Mouse (Mus musculus) layer of hippocampus, adult 18-20 months (tissue): Measurements from ENCODE around the gene Sec24b. TPM values are rescaled to one million over a fixed set of nuclear protein-coding genes. Genes with fewer than 3 reads are reported as not detected.
A peak's percentile ranks its signal among the peaks of the same experiment; 100 is the strongest.

Experiments
- DNase-seq, 2 experiments: peaks; one replicate each; pipeline ENCODE4 v3.0.0; 2022; ENCODE audit warnings: low spot score in 2 of 2
- total RNA-seq, 2 experiments: library from RNA; stranded (reverse); gene quantifications; 2 replicates each; pipeline ENCODE4 v1.2.3; 2021

Gene Sec24b
- total RNA-seq, 2 experiments from 2014 or later = 52.5 to 58.7 TPM

DNA sequence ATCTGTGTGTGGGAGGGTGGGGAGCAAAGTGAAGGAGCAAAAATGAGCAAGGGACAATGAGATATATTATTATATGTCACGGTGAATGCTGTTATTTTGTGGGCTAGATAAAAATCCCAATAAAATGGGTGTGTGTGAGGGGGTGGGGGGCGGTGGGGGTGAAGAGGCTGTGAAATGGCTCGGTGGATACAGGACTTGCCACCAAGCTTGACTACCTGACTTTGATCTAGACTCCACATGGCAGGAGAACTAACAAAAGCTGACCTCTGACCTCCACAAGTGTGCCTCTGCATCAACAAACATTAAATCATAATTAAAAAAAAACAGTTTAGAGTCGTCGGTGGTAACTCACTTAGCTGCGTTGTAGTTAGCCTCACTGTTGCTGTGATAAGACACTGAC, 81.8 kb downstream of the Sec24b start:
- DNase-seq = no peak

DNA sequence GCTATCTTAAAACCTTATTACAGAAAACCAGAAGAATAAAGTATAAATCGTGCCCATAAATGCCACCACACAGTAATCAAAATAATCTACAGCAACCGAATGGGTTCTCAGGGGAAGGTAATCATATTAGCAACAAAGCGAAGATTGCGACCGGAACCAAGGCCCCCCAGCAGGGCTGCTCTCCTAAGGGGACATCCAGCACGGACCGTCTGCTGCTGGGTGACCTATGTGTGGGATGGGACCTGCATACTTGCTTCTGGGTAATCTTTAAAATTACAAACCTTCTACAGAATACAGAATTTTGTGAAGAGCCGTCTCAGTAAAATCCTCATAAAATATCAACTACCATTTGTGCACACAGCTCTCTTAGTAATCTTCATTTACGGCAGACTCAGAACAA, 82.6 kb downstream of the Sec24b start:
- no peak for DNase-seq

DNA sequence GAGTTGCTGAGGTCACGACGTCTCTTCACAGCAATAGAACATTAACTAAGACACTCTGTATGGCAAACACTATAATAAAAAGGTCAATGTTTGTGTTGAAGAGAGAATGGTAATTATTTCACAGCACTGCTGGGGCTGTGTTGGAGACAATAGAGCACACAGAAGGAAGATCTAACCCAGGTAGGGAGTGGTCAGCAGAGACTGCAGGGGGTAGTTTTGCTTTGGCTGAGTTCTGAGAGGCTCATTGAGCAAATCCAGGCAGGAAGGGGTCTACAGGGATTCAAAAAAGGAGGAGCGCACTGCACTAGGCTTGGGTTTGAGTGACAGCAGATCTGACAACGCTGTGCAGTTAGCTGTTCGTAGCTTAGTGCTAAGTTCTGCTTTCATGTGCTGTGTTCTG, 85.0 kb downstream of the Sec24b start:
- DNase-seq = no peak

DNA sequence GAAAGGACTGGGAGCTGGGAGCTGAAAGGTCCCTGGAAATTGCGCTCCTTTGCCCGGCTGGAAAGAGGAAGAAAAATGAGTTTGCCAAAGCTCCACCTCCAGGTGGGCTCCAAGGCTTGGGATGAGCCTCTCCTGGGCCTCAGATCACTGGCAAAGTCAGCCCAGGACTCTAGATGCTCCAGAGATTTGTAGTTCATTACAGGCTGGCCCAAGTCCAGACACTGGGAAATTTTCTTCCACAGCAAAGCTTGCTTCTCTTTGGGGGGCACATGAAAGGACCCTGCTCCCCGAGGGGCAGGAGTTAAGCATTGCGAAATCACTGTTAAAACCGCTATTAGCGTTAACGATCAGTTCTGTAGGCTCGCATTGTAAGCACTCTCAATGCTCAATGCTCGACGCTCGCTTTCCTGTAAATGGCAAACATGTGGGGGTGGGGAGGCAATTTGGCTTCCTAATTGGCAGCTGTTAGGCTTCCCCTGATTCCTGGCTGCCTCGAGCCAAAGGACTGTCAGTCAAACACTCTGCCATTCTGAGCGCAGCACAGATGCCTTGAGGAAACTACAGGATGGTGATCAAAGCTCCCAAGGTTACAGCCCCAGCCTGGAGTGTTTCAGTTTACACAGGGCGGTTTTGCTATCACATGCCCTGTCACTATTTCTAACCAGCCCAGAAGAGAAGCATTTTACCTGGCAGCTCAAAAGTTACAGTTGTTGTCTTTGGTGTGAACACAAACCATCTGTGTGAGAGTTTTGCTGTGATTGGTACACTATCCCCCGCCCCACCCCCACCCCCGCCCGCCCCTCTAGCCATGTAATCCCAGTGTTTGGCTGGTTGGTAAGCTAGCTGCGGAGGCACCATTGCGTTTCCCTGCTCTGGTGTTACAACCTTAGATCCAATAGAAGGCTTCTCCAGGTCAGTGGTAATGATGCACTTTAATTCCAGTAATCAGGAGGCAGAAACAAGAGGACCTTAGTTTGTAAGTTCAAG, 90.5 kb downstream of the Sec24b start:
- DNase-seq = peak; percentile 46 to 77

DNA sequence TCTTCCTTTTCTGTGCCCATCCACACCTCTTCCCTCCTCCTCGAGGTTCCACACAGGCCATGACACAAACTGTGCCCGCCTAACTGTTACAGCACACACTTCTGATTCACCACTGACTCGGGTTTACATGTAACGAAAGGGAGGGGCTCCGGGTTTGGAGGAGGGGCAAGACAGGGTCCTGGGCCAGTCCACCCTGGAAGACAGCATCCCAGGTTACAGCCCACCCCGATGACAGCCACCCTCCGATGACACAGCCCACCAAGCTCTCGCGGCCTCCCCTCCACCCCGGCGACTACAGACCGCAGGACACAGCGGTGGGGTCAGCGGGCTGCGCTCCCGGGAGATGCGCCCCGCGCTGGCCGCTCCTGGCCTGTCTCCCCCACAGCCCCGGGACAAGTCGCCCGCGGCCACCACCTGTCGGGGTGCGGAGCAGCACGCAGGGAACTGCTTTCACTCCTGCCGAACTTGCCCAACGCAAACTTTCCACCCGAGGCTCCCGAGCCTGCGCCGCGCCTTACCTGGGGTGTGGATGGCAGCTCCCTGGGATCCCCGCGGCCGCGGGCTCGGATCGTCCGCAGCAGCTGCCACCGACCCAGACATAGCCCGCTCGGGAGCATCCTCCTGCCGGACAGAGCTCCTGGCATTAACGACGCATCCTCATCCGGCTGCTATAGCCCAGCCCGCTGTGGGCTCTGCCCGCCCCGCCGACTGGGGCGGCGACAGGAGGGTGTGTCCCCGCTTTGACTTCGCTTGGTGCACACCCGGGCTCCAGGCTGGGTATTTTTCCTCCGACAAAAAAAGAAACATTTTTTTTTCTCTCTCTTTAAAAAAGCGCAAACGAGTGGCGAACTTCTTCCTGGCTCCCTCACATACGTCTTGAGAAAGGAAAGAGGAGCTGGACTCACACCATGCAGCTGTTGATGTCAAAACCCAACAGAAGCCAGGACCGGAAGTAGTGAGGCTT, 91.6 kb downstream of the Sec24b start, which contains the start of gene Mcub:
Gene Mcub (minus strand): TSS at position 775 of the 964 bp plus-strand sequence.
- DNase-seq = no peak

DNA sequence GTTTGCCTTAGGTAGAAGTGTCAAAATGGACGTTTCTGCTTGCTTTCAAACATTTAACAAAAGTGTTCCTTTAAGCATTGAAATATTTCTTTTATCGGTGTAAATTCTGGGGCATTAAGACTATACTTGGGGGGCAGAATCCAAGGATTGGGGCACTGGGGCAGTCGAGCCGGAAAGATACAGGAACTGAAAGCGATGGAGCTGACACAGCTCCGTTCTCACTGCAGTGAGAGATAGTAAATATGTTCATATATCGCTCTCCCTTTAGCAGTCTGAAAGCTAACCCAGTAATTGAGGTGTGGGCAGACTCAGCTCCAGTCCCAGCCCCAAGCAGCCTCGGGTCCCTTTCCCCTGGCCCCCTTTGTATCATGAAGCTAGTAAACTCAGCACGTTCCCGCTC, 92.3 kb downstream of the Sec24b start:
- DNase-seq = no peak

DNA sequence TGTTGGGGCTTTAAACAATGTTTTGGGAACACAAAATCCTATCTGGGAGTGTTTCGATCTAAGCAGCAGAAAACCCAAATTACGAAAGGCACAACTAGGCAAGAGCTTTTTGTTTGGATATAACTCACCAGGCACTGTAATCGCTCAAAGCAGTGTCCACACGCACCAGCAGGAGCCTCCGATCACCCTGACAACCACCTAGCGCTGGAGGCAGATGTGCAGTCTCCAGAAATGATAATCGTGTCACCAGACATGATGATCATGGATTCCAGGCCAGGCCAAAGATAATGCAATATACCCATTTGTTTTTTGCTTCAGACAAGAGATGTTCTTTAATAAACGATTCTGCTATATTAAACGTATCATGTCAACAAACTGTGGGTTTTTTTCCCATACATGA, 93.5 kb downstream of the Sec24b start:
- DNase-seq = no peak

DNA sequence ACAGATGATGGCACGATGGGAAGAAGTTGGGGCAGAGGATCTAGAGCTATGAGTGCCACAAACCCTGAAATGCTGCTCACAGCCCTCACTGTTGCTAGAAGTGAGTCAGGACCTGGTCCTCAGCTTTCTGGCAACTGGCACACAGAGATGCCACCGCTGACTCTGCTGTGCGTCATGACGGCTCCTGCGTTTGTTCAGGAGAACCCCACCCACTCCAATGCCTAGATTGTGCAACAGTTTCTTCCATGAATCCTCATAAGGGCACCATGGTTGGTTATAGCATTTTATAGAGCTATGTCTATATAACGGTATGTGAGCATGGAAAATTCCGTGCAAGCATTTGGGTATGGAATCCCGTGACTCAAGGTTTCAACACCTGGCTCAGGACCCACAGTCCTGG, 96.7 kb downstream of the Sec24b start:
- no peak for DNase-seq

DNA sequence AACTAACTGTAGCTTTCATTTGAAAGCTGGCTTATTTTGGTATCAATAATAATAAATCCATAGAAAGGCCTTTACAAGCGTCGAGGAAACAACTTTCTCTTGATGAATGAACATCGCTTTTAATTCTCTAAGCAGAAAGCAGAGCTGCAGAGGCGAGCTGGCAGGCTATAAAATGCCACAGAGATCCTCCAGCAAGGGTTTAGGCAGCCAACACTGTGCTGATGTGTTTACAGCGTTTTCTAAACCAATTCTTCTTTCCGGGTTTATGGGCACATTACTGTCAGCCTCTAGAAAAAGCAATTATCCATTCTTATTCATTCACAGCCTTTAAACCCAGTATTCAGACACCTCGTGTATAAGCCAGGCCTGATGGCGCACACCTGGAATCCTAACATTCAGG, 98.8 kb downstream of the Sec24b start:
- DNase-seq = no peak

DNA sequence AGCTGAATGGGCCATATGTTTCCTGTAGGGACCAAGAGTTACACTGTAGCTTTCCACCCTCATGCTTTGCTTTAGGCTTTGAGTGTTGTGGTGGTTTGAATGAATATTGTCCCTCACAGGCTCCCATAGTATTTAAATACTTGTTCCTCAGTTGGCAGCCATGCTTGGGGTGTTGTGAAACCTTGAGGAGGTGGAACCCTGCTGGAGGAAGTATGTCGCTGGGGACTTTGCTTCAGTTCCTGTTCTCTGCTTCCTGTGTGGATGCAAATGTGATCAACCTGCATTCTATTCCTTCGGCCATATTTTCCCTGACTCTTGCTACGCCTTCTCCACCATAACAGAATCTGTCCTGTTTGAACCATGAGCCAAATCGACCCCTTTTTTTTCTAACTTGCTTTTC, 108.1 kb downstream of the Sec24b start:
- DNase-seq = no peak

DNA sequence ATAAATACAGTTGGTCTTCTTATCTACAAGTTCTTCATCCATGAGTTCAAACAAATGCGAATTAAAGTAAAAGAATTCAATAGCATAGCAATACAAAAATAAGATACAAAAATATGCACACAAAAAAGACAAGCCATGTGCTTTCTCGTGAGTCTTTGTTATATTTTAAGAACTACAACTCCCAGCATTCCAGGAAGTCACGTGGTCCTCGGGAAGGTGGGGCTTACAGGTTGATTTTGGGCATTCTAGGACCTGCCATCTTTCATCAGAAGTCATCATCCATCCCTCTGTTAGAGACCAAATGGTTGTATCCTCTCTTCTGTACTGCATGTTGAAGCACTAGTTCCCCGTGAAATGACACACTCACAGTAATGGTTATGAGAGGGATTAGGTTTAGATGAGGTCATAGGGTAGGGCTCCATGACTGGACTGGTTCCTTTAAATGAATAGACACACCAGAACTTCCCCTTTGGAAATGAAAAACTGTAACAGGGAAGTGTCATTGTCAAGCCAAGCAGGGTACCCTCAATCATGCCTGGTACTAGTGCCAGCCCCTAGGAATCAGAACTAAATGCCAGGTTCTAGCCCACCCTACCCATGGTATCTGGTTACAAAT, 112.1 kb downstream of the Sec24b start:
- DNase-seq = no peak

DNA sequence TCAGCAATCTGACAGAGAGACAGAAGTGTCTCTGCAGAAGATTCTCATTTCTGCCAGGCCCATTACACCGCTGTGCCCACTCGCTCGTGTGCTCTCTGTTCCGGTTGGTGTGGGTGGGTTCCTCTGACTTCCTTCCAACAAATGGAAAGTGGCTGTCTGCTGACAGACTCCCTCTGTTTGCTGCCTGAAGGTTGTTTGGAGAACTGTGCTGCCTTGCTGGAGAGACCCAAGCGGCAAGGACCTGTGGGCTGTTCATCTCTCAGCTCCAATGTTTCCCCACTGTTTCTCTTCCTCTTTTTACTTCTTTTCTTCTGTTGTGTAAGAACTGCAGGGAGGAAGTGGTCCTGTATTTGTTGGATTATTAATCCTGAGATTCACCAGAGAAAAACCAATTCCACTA, 113.0 kb downstream of the Sec24b start:
- DNase-seq = peak; percentile 39 to 66

DNA sequence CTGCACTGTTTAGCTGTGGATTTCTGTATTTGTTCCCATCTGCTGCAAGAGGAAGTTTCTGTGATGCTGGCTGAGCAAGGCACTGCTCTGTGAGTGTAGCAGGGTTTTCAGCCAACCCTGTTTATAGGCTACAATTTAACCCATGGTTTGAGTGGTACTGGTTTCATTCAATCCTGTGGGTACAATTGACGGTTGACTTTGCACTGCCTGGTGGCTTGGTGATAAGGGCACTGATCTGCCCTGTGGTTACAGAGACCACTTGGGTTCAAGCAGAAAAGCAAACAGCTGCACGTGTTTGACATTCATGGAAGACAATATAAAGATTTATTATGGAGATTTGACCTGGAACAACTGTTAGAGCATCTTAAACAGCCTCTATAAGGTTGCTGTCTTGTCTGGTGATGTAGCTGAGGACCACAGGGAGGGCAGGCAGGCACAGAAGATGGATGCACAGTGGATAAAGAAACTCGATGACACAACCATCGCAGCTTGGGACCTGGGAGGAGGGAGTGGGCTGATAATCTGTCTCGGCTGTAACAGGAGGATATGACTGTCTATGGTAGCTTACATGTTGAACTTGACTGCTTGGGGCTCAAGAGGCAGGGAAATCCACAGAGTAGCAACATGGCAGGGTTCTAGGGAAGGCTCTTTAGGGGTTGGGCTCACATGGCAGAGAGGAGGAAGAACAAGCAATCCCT, 115.0 kb downstream of the Sec24b start:
- no peak for DNase-seq

DNA sequence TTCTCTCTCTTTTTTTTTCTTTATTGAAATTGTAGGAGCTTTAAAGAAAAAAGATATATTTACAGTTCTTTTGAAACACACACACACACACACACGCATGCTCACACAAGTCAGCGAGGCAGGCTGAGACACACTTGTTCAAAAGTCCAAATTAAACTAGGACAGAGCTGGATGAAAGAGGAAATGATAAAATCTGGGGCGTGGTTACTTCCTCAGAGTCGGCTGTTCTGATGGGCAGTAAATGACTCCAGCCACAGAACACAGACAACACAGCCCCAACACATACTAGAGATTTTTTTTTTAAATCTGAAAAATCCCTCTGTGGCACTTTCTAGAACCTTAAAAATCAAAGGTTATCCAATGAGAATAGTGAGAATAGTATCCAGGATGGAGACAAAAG, 117.5 kb downstream of the Sec24b start:
- no peak for DNase-seq

DNA sequence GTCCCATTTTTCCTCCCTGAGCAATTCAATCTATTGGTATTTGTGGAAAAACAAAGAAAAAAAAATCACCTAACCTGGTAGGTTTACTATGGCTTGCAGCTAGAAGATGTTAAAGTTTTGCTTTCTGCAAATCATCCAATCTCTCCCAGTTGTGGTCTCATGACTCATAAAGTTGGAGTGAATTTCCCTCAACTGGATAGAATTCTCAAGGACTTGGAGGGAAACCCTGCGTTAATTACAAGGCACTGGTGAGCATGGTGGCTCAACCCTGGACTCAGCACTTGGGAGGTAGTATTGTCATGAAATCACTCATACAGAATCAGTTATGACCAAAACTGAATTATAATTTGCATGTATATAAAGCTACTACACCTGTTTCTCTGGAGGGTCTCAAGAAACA, 120.1 kb downstream of the Sec24b start:
- DNase-seq = no peak

DNA sequence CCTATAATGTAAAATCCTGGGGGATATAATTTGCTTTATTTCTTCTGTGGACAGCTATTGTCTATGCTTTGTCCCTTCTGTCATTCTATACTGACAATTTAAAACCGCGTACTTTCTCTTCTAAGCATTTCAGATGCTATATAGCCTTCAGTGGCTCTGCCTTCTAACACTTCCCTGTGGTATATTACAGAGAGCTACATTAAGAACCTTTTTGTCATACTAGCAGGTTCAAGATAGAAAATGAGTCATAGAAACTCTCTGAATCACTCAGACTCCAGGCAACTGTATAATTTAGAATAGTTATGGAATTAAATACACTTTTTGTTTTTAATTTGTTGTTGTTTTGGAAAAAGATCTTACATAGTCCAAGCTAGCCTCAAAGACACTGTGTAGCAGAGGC, 120.6 kb downstream of the Sec24b start:
- no peak for DNase-seq

DNA sequence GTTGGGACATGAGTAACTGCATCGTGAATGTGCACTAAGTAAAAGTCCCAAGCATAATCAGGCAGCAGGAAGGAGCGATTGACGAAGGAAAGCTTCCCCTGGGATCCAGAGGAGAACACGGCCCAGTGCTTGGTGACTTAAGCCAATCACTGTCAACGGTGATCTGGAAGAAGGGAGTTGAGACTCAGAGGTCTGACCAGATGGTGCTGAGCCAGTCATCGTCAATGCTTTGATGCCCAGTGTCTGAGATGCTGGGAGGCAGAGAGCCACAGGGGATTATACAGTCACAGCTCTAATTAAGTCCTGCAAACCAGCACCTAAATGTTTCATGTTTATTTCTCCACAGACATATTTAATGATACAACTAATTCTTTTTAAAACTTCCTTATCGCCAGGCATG, 122.3 kb downstream of the Sec24b start:
- no peak for DNase-seq

DNA sequence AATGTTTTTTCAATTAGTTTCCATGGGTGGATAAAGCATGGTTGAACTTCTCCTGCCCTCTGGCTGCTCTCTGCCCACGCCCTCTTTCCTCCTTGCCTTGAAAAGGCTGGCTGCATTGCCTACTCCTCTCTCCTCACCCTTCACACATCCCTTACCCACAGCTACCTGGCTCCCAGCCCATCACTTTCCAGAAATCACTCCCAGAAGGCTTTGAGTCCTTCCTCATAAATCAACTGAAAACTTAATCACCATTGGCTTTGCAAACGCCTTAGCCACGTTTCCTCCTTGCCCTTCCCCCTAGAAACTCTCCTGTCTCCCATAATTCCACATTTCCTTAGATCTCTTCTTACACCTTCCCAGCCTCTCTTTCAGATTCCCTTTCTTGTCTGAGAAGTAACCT, 123.5 kb downstream of the Sec24b start:
- DNase-seq = no peak

DNA sequence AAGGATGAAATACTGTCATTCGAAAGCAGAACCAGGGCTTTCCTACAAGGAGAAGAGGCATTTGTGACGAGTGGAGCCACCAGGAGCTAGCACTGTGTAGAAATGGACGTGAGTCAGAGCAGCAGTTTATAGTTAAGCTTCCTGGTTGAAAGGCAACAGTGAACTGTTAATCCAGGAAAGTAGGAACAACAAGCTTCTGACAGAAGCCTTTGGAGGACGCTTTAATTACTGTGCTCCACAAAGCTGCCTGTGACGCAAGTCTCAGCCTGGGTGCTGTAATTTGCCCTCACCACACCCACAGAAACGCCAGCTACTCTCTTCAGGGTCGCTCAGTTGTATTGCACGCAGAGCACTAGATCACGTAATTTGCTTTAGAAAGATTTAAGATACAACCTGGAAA, 124.8 kb downstream of the Sec24b start:
- no peak for DNase-seq
